Comparison of ENCODE assay signal across 8 mouse cellular contexts in the genomic region with DNA sequence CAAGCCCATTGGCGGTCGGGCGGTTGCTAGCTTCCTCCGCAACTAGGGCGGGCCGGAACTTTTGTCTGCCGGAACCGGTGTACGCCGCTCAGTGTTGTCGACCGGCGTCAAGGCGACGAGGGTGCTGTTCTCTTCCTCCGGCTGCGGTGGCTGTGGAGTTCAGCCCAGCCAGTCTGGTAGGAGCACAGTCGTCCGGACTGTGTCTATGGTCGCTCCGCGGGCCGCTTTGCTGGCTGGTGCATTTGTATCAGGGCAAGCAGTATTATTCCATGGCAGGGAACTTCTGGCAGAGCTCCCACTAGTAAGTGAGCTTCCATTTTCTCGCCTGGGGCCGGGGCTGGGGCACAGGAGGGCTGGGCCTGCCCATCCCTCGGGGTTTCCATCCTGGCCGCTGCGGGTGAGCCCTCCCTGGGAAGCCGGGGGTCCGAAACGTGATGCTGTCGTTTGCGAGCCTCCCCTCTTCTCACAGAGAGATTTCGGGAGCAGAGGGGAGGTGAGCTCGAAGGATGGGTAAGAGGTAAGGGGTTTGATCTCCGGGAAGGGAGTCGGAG. TPM values are rescaled to one million over a fixed set of nuclear protein-coding genes. Genes with fewer than 3 reads are reported as not detected.
DNase-seq lines count a peak whose midpoint lies in the region; ATAC-seq lines count a peak whose summit lies in the region.

A gene (plus strand): TSS at position 87 of the 551 bp plus-strand sequence.

- no peaks in the 10 kb centered on the region for H3K27me3 ChIP-seq in hindbrain, embryonic 12.5 days

- peak; percentile 97 for ATAC-seq in hindbrain, embryonic 12.5 days (ENCODE audit: low FRiP score)

- no peaks in the 10 kb centered on the region for H3K9me3 ChIP-seq in hindbrain, embryonic 12.5 days (replicated peaks)

- H3K4me3 ChIP-seq in hindbrain, embryonic 12.5 days: peak within 1 kb of the TSS; percentile 75

- peak within 1 kb of the TSS; percentile 71 for H3K4me2 ChIP-seq in hindbrain, embryonic 12.5 days (replicated peaks)

- H3K36me3 ChIP-seq in hindbrain, embryonic 12.5 days: peaks cover under 1% of the 10 kb centered on the region

- H3K4me1 ChIP-seq in hindbrain, embryonic 12.5 days: peaks cover 10% of the 10 kb centered on the region

- H3K27ac ChIP-seq in hindbrain, embryonic 12.5 days: peak within 1 kb of the TSS; percentile 89

- peak; percentile 94 for DNase-seq in NIH3T3 (ENCODE audit: low read depth)
- DNase-seq in cerebellum, postnatal 10 days: peak; percentile 94 to 96
- DNase-seq in frontal cortex, postnatal 10 days (ENCODE audit: low spot score in 2 of 2): peak; percentile 85 to 90
- DNase-seq in layer of hippocampus, postnatal 14 days (ENCODE audit: low spot score in 2 of 2): peak; percentile 87 to 94
- DNase-seq in lung, postnatal 14 days: peak; percentile 92
- peak; percentile 82 for DNase-seq in retina, adult 2 months (ENCODE audit: low read depth, low spot score)
- DNase-seq in thymus, postnatal 36 days: peak; percentile 90 to 92

- peak within 1 kb of the TSS; percentile 87 for H3K9ac ChIP-seq in hindbrain, embryonic 12.5 days

- under 1% methylated on average over 37 of the region's 37 CpGs for WGBS in hindbrain, embryonic 12.5 days

RNA-seq across cellular contexts. Expression of the gene that starts here (rescaled TPM):
- polyA plus RNA-seq in hindbrain, embryonic 12.5 days (2016; fragmentation: Nextera tagmentation; extraction: Ambion mirVana): 62.6 and 62.8 TPM in 2 replicates
- 10 to 100 TPM; 39.6 to 45.4 TPM for total RNA-seq in layer of hippocampus, postnatal 14 days (2021)

Comparison
In these comparisons a context has a peak if more than half of its experiments do, and no peak if none do; other contexts are left out.
1. Peak in every context shown above with its lines: DNase-seq, ATAC-seq, H3K4me3 ChIP-seq and H3K27ac ChIP-seq.